Mouse (Mus musculus) mammary gland, adult 2 months (tissue): ENCODE results near the gene Fbxo8. TPM values are rescaled to one million over a fixed set of nuclear protein-coding genes. Genes with fewer than 3 reads are reported as not detected.

Experiments
- polyA plus RNA-seq: library from polyadenylated mRNA; depleted of rRNA; stranded (reverse); fragments of >200 nt; gene quantifications from 2 replicates; pipeline ENCODE4 v1.2.3, GENCODE M21; 2012; ENCODE audit warnings: low replicate concordance; rRNA removed

Fbxo8 gene
- 22.0 and 49.7 TPM in 2 replicates for polyA plus RNA-seq

DNA sequence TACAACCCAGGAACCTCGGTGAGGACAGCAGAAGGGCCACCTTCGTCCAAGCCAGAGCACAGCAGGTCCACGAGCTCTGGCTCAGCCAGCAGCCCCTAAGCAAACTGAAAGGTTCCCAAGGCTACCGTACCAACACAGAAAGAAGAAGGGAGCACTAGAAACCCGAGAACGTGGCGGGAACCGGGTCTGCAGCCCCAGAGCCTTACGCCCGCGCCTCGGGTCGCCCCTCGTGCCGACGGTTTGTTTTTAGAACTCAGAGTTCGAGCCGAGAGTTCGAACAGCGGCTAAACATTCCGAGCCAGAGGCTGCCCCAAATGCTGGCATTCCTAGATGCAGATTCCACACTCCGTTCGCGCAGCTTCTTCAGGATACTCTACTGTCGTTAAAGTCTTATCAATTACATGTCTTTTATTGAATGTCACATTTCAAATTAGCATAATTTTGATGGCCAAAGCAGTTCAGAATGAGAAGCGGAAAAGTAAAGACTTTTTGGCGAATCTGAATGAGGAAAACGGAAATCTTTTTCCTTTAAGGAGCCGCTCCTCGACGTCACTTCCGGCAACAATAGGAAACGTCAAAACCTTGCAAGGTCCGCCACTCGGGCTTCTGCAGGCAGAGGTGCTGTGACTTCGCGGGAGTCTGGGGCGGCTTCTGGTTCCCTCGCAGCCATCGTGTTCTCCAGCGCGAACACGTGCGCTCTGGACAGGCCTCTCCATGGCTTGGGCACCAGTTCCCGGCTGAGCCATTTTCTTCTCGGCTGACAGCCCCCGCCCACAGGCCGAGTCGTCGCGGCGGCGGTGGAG lies at the start of gene Fbxo8, which contains the start of gene Cep44:
Fbxo8 (plus strand) TSS at position 533 of the 803 bp plus-strand sequence.
Cep44 (minus strand) TSS at position 490 of the 803 bp plus-strand sequence.

Other genes starting within 250 kb of the Fbxo8 start
- gene Cep44, start within 50 bp of the Fbxo8 start, polyA plus RNA-seq = 4.3 and 7.6 TPM in 2 replicates